Mouse (Mus musculus) bone marrow, adult 2 months (tissue): ENCODE measurements at regions not wholly inside any gene's neighbourhood (a gene's known extent, or its start where the extent isn't known, plus 50 kb on each side); places are given as distances from the start of the nearest gene placed in this dataset.

Experiments used
- CTCF ChIP-seq: fragments of 200-500 bp; IDR thresholded peaks from 2 replicates; pipeline ENCODE4 v1.5.1; 2011; ENCODE audit warnings: low read length, control low read depth; ENCODE audit not compliant: control insufficient read depth, insufficient read depth
- POLR2A ChIP-seq: fragments of 200-500 bp; IDR thresholded peaks from 2 replicates; pipeline ENCODE4 v1.6.1; 2011; ENCODE audit warnings: low read depth, mild to moderate bottlenecking, control low read depth, low read length, borderline replicate concordance; ENCODE audit not compliant: control insufficient read depth

DNA sequence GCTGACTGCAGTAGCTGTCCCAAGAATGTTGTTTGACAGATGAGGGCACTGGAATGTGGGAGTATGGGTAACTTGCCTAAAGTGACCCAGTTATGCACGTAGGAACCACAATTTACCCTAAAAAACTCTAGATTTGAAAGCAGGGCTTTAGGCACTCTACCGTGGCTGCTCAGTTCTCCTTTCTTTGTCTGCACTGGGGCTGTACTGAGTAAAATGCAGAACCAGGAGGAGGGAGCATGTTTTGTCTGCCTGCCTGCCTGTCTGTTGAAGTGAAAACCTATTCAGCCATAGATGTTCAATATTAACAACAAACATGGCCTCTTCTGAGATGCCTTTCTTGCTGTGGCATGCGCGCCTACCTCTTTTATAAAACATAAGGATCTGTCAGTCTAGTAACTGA is 77.5 kb downstream of the Csl start:
- TF ChIP-seq CTCF (no peak), POLR2A (no peak)
